Mouse (Mus musculus) liver, embryonic 16.5 days (tissue): ENCODE results near the gene Sgo2a. TPM values are rescaled to one million over a fixed set of nuclear protein-coding genes. Genes with fewer than 3 reads are reported as not detected.

Experiments
- ATAC-seq: fragments of 200-750 bp; cut with Nextera tagmentation; 2 replicates; pipeline ENCODE4 v1.8.0; 2017; ENCODE audit warnings: low read depth, mild to moderate bottlenecking, moderate number of reproducible peaks, moderate library complexity
- H3K27ac ChIP-seq: fragments of 300-500 bp; sonication (generic); 2 replicates; pipeline ENCODE4 v1.5.1; 2014; ENCODE audit warnings: mild to moderate bottlenecking, low read length
- H3K27me3 ChIP-seq: fragments of 300-500 bp; sonication (generic); 2 replicates; pipeline ENCODE4 v1.6.1; 2014; ENCODE audit warnings: low read depth, low read length, mixed read lengths; ENCODE audit not compliant: control insufficient read depth, insufficient read depth
- H3K36me3 ChIP-seq: fragments of 300-500 bp; sonication (generic); 2 replicates; pipeline ENCODE4 v1.6.1; 2014; ENCODE audit warnings: mild to moderate bottlenecking; ENCODE audit not compliant: control insufficient read depth, insufficient read depth
- H3K4me1 ChIP-seq: fragments of 300-500 bp; sonication (generic); 2 replicates; pipeline ENCODE4 v1.6.1; 2014; ENCODE audit warnings: low read depth, low read length, mixed read lengths; ENCODE audit not compliant: control insufficient read depth
- H3K4me2 ChIP-seq: fragments of 300-500 bp; sonication (generic); 2 replicates; pipeline ENCODE4 v1.6.1; 2014; ENCODE audit warnings: low read depth, low read length, mixed read lengths
- H3K4me3 ChIP-seq: fragments of 300-500 bp; sonication (generic); 2 replicates; pipeline ENCODE4 v1.5.1; 2014; ENCODE audit warnings: low read depth, mild to moderate bottlenecking, low read length
- H3K9ac ChIP-seq: fragments of 300-500 bp; sonication (generic); 2 replicates; pipeline ENCODE4 v1.6.1; 2014; ENCODE audit warnings: low read depth, low read length
- H3K9me3 ChIP-seq: fragments of 300-500 bp; sonication (generic); replicated peaks from 2 replicates; pipeline ENCODE4 v1.6.1; 2016; ENCODE audit warnings: low read length; ENCODE audit not compliant: control insufficient read depth
- WGBS: fragments of 180-500 bp; shearing (Covaris S2); extraction: QIAGEN DNeasy Blood & Tissue Kit; methylation state at CpG from one replicate; pipeline ENCODE4 v1.1.7; 2014; ENCODE audit not compliant: insufficient replicate concordance; 5-methylcytosine and 5-hydroxymethylcytosine counted together
- polyA plus RNA-seq: library from polyadenylated mRNA; unstranded; fragments of >200 nt; fragmentation: Nextera tagmentation; extraction: Ambion mirVana; gene quantifications from 2 replicates; pipeline ENCODE4 v1.2.1, GENCODE M21; 2015

The Sgo2a gene
- 7.4 and 8.4 TPM in 2 replicates for polyA plus RNA-seq

- Histone ChIP-seq H3K4me2 (peak within 1 kb of the TSS; percentile 81), H3K9ac (peak within 1 kb of the TSS; percentile 89), H3K27ac (peak within 1 kb of the TSS; percentile 82), H3K4me3 (peak within 1 kb of the TSS; percentile 90), H3K9me3 (no peaks in the 10 kb centered on the region), H3K36me3 (no peaks in the 10 kb centered on the region), H3K27me3 (no peaks in the 10 kb centered on the region), H3K4me1 (peaks cover 8% of the 10 kb centered on the region)
- WGBS = 5% methylated on average over 30 of the region's 30 CpGs
- peak; percentile 96 for ATAC-seq
Measured at GRCm38 (mm10) chr1:57995432-57996132, at the start of gene Sgo2a. Gene Sgo2a (plus strand): TSS chr1:57995971.

- Histone ChIP-seq H3K4me3 (no peak overlapping the region), H3K4me1 (no peaks in the 10 kb centered on the region), H3K27ac (no peak overlapping the region), H3K36me3 (no peaks in the 10 kb centered on the region), H3K9ac (no peak overlapping the region), H3K4me2 (no peak overlapping the region), H3K27me3 (no peaks in the 10 kb centered on the region), H3K9me3 (no peaks in the 10 kb centered on the region)
- ATAC-seq = no peak
- WGBS = 19% methylated on average over 2 of the region's 2 CpGs
Measured at GRCm38 (mm10) chr1:57947552-57948347, 48.0 kb upstream of the Sgo2a start.

DNA sequence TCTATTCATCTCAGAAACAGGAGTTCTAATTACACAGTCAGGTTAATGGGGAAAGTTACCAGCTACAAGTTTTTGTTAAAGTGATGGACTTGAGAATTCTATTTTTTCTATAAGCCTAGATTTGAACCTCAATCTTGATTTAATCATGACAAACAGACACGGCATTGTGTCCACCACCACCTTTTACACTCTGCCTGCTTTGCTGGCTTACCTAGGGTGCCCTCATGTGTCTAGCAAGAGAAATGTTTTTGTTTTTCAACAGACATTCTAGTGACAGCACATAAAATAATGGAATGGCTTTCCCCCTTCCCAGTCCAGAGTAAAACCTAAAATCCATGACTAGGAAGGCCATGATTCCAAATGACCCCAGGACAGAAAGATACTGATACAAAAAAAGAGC lies 46.6 kb upstream of the Sgo2a start:
- Histone ChIP-seq H3K36me3 (no peaks in the 10 kb centered on the region), H3K4me3 (no peak overlapping the region), H3K27ac (no peak overlapping the region), H3K4me2 (no peak overlapping the region), H3K27me3 (no peaks in the 10 kb centered on the region), H3K9me3 (no peaks in the 10 kb centered on the region), H3K4me1 (no peaks in the 10 kb centered on the region), H3K9ac (no peak overlapping the region)
- WGBS = 23% methylated on average over 1 of the region's 1 CpGs
- ATAC-seq = no peak

- no peak overlapping the region for H3K4me3 ChIP-seq
- no peaks in the 10 kb centered on the region for H3K9me3 ChIP-seq
- no peak overlapping the region for H3K27ac ChIP-seq
- H3K36me3 ChIP-seq = no peaks in the 10 kb centered on the region
- H3K4me2 ChIP-seq = no peak overlapping the region
- no peak for ATAC-seq
- H3K9ac ChIP-seq = no peak overlapping the region
- 71% methylated on average over 5 of the region's 5 CpGs for WGBS
- no peaks in the 10 kb centered on the region for H3K27me3 ChIP-seq
- no peaks in the 10 kb centered on the region for H3K4me1 ChIP-seq
Measured at GRCm38 (mm10) chr1:57949716-57950115, 46.1 kb upstream of the Sgo2a start.

DNA sequence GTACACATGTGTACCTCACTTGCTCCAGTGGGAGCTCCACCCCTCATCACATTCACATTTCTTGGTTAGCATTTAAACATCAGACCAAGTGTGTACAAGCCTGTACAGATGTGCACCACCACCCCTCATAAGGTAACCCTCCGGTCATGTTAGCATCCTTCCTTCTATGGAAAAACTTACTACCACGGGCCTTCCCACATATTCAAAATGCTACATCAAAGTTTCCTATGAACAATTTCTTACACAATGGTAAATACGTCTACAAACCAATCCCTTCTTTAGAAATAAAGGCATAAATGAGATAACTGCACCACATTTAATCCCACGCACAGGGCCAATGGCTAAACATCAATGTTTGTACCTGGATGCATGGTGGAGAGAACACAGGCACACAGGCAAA lies 43.3 kb upstream of the Sgo2a start:
- no peaks in the 10 kb centered on the region for H3K27me3 ChIP-seq
- no peaks in the 10 kb centered on the region for H3K4me1 ChIP-seq
- H3K4me3 ChIP-seq = no peak overlapping the region
- no peak overlapping the region for H3K27ac ChIP-seq
- no peak for ATAC-seq
- WGBS = 68% methylated on average over 4 of the region's 4 CpGs
- H3K36me3 ChIP-seq = no peaks in the 10 kb centered on the region
- H3K4me2 ChIP-seq = no peak overlapping the region
- H3K9ac ChIP-seq = no peak overlapping the region
- no peaks in the 10 kb centered on the region for H3K9me3 ChIP-seq

DNA sequence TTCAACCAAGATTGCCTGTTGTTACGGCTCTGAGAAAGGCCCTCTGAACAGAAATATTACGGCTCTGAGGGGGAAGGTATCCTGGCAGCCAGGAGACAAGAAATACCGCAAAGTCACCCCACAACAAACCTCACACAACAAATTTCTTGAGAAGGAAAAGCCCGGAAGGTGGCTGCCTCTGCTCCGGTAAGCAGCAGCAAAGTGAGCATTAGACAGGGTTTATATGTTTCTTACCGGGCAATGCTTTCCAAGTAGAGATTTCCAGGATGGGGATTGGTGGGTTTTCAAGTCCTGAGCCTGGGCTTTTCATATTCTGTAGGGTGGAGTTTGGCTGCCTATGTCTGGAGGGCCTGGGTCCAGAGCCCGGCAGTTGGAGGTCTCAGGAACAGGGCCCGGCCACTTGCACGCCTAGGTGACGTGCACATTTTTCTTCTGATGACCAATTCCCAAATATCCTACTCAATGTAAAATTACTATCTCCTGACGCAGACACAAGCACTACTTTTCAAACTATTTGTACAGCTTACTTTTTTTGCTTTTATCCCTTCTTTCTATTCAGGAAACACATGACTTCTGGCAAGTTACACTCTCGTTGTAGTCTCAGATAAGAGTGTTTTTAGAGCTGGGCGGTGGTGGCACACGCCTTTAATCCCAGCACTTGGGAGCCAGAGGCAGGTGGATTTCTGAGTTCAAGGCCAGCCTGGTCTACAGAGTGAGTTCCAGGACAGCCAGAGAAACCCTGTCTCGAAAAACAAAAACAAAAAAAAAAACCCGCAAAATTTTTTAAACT lies 42.0 kb upstream of the Sgo2a start:
- Histone ChIP-seq H3K27ac (no peak overlapping the region), H3K4me1 (no peaks in the 10 kb centered on the region), H3K4me2 (no peak overlapping the region), H3K27me3 (no peaks in the 10 kb centered on the region), H3K9me3 (no peaks in the 10 kb centered on the region), H3K36me3 (no peaks in the 10 kb centered on the region), H3K4me3 (no peak overlapping the region), H3K9ac (no peak overlapping the region)
- 67% methylated on average over 16 of the region's 16 CpGs for WGBS
- no peak for ATAC-seq

DNA sequence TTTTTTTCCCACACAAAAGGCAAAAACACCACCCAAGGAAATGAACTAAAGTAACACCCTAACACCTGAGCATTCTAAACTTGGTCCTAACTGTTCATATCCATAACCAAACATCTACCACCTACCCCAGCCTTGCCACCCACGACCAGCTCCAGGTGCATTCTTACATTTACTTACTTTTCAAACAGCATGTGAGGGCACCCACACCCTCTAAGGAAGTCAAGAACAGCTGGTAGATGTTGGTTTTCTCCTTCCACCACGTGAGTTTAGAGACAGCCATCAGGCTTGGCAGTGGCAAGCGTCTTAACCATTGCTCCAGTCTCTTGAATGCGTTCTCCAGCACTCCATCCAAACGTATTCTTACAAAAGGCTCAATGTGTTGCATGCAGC lies 41.4 kb upstream of the Sgo2a start:
- H3K9ac ChIP-seq = no peak overlapping the region
- H3K4me2 ChIP-seq = no peak overlapping the region
- no peaks in the 10 kb centered on the region for H3K9me3 ChIP-seq
- no peak overlapping the region for H3K27ac ChIP-seq
- H3K27me3 ChIP-seq = no peaks in the 10 kb centered on the region
- 64% methylated on average over 5 of the region's 5 CpGs for whole genome bisulfite sequencing
- H3K4me1 ChIP-seq = no peaks in the 10 kb centered on the region
- H3K36me3 ChIP-seq = no peaks in the 10 kb centered on the region
- no peak overlapping the region for H3K4me3 ChIP-seq
- no peak for ATAC-seq

- H3K9ac ChIP-seq = no peak overlapping the region
- 83% methylated on average over 1 of the region's 1 CpGs for WGBS
Measured at GRCm38 (mm10) chr1:57955774-57956173, 40.0 kb upstream of the Sgo2a start.

More at GRCm38 (mm10) chr1:57955774-57956173, 40.0 kb upstream of the Sgo2a start:
- Histone ChIP-seq H3K27me3 (no peaks in the 10 kb centered on the region), H3K27ac (no peak overlapping the region), H3K4me3 (no peak overlapping the region), H3K4me1 (no peaks in the 10 kb centered on the region), H3K36me3 (no peaks in the 10 kb centered on the region; the same call in 1 of the 2 replicates), H3K9me3 (no peaks in the 10 kb centered on the region), H3K4me2 (no peak overlapping the region)
- no peak for ATAC-seq
